Mouse (Mus musculus) central nervous system, embryonic 18 days (tissue): ENCODE results near the gene Myh9. TPM values are rescaled to one million over a fixed set of nuclear protein-coding genes. Genes with fewer than 3 reads are reported as not detected.

Experiments
- polyA plus RNA-seq: library from polyadenylated mRNA; depleted of rRNA; stranded (reverse); fragments of >200 nt; gene quantifications from 2 replicates; pipeline ENCODE4 v1.2.3, GENCODE M21; 2012; rRNA removed

Myh9 gene
- 14.5 and 16.3 TPM in 2 replicates for polyA plus RNA-seq

GRCm38 (mm10) chr15:77842047-77842843 lies at the start of gene Myh9:
Myh9 (minus strand) TSS chr15:77842175.

GRCm38 (mm10) chr15:77756848-77757247 lies 85.1 kb downstream of the Myh9 start, which contains the start of gene Apol8:
Apol8 (minus strand) TSS chr15:77757003.

GRCm38 (mm10) chr15:77728739-77729138 lies 113.2 kb downstream of the Myh9 start, which contains the start of gene Apol9b:
Apol9b (plus strand) TSS chr15:77729039.

Other genes starting within 250 kb of the Myh9 start
- 0.03 and 0.05 TPM in 2 replicates for gene Apol10b, start 246.1 kb downstream of the Myh9 start, polyA plus RNA-seq
- not detected in 2 replicates for gene Gm36245, start 242.9 kb downstream of the Myh9 start, polyA plus RNA-seq
- gene Apol11b, start 198.9 kb downstream of the Myh9 start, polyA plus RNA-seq = not detected in 2 replicates
- 0.04 TPM in 2 replicates for gene Apol7e, start 143.3 kb downstream of the Myh9 start, polyA plus RNA-seq
- gene Apol9b, start 113.1 kb downstream of the Myh9 start, polyA plus RNA-seq = 0.09 and 0.23 TPM in 2 replicates
- gene Apol8, start 85.2 kb downstream of the Myh9 start, polyA plus RNA-seq = 0.25 and 0.27 TPM in 2 replicates
- gene Txn2, start 86.8 kb upstream of the Myh9 start, polyA plus RNA-seq = 140 and 144 TPM in 2 replicates
- 22.0 and 23.9 TPM in 2 replicates for gene Foxred2, start 114.5 kb upstream of the Myh9 start, polyA plus RNA-seq
- 163 and 173 TPM in 2 replicates for gene Eif3d, start 128.6 kb upstream of the Myh9 start, polyA plus RNA-seq